Comparison of ENCODE assay signal across 8 mouse cellular contexts in genomic region chr5:37050521-37051373, GRCm38 (mm10). TPM values are rescaled to one million over a fixed set of nuclear protein-coding genes. Genes with fewer than 3 reads are reported as not detected.
DNase-seq lines count a peak whose midpoint lies in the region; ATAC-seq and TF ChIP-seq lines count a peak whose summit lies in the region.

No protein-coding gene starts in this region.

- DNase-seq in lung, adult 2 months = peak; percentile 14
- DNase-seq in lung, postnatal 10 days = no peak
- peak; percentile 51 for DNase-seq in lung, postnatal 0 days (ENCODE audit: low spot score)
- peak; percentile 71 for DNase-seq in thymus, postnatal 14 days
- DNase-seq in heart, adult 9 months (ENCODE audit: low spot score in 2 of 2) = no peak
- DNase-seq in heart, postnatal 14 days = no peak

- H3K4me2 ChIP-seq in lung, postnatal 0 days (replicated peaks; ENCODE audit: low read depth, low read length) = peak overlapping the region; percentile 28; the same call in 1 of the 2 replicates
- H3K4me2 ChIP-seq in forebrain, embryonic 15.5 days (replicated peaks) = no peak overlapping the region

- WGBS in lung, adult 2 months = 19% methylated on average over 9 of the region's 9 CpGs
- 30% methylated on average over 8 of the region's 9 CpGs for WGBS in lung, postnatal 0 days
- 49% methylated on average over 9 of the region's 9 CpGs for WGBS in forebrain, embryonic 15.5 days

- H3K27ac ChIP-seq in lung, postnatal 0 days (ENCODE audit: low read length) = no peak overlapping the region
- H3K27ac ChIP-seq in forebrain, embryonic 15.5 days (replicated peaks) = no peak overlapping the region

- H3K27me3 ChIP-seq in lung, postnatal 0 days (replicated peaks; ENCODE audit: insufficient read depth, low read length) = no peaks in the 10 kb centered on the region
- H3K27me3 ChIP-seq in forebrain, embryonic 15.5 days = no peaks in the 10 kb centered on the region

- H3K4me1 ChIP-seq in lung, adult 2 months (ENCODE audit: control insufficient read depth, insufficient read depth, low read length) = no peaks in the 10 kb centered on the region
- no peaks in the 10 kb centered on the region for H3K4me1 ChIP-seq in lung, postnatal 0 days (ENCODE audit: insufficient read depth, low read depth, low read length)
- peaks cover 24% of the 10 kb centered on the region for H3K4me1 ChIP-seq in forebrain, embryonic 15.5 days

- peak; percentile 8 for ATAC-seq in activated CD4-positive, CD25-positive, alpha-beta regulatory T cell, adult 4 months
- ATAC-seq in lung, postnatal 0 days = peak; percentile 81
- ATAC-seq in forebrain, embryonic 15.5 days (replicated peaks) = no peak

- no peak for TF ChIP-seq EP300 in lung, postnatal 0 days (IDR thresholded peaks at IDR 0.05)

- no peaks in the 10 kb centered on the region for H3K36me3 ChIP-seq in lung, postnatal 0 days (ENCODE audit: insufficient read depth, low read length)
- H3K36me3 ChIP-seq in forebrain, embryonic 15.5 days = no peaks in the 10 kb centered on the region

- H3K4me3 ChIP-seq in lung, adult 2 months (replicated peaks; ENCODE audit: extremely low read depth, low read depth, low read length) = peak overlapping the region; percentile 6
- no peak overlapping the region for H3K4me3 ChIP-seq in lung, postnatal 0 days (ENCODE audit: low read depth, low read length)
- no peak overlapping the region for H3K4me3 ChIP-seq in forebrain, embryonic 15.5 days

- no peaks in the 10 kb centered on the region for H3K9me3 ChIP-seq in lung, postnatal 0 days (ENCODE audit: low read length)
- H3K9me3 ChIP-seq in forebrain, embryonic 15.5 days = no peaks in the 10 kb centered on the region

- no peak overlapping the region for H3K9ac ChIP-seq in lung, postnatal 0 days (replicated peaks; ENCODE audit: low read depth)
- no peak overlapping the region for H3K9ac ChIP-seq in forebrain, embryonic 15.5 days (replicated peaks)

- no peak for TF ChIP-seq CTCF in lung, adult 2 months (IDR thresholded peaks at IDR 0.05; ENCODE audit: insufficient read depth, low read length)
- TF ChIP-seq CTCF in lung, postnatal 0 days (IDR thresholded peaks at IDR 0.05) = no peak

- no peak for TF ChIP-seq POLR2A in lung, adult 2 months (IDR thresholded peaks at IDR 0.05; ENCODE audit: borderline replicate concordance, extremely low read depth, low read depth, low read length)

- intact Hi-C loops in heart, postnatal 14 days (cut with DNase I) = no loop called here

RNA-seq across cellular contexts. Expression of gene Gm1043, which starts 34.4 kb away (rescaled TPM):
- 0.28 and 0.38 TPM in 2 replicates for polyA plus RNA-seq in lung, adult 2 months (2012; rRNA removed)
- 1 to 10 TPM; 1.3 to 1.4 TPM for polyA plus RNA-seq in activated CD4-positive, CD25-positive, alpha-beta regulatory T cell, adult 4 months (2017; shearing (Covaris generic))
- not detected in 2 replicates for polyA plus RNA-seq in lung, postnatal 0 days (2015; fragmentation: Nextera tagmentation; extraction: Ambion mirVana)
- 2.3 and 2.6 TPM in 2 replicates for polyA plus RNA-seq in forebrain, embryonic 15.5 days (2015; fragmentation: Nextera tagmentation; extraction: Ambion mirVana)
- under 1 TPM in 1 of 2 experiments, not detected in 1; 0.02 TPM for total RNA-seq in heart, postnatal 14 days (2021)

Comparison
In these comparisons a context has a peak if more than half of its experiments do, and no peak if none do; other contexts are left out.
1. DNase-seq: peak in lung, adult 2 months (single experiment), lung, postnatal 0 days (single experiment) and thymus, postnatal 14 days (single experiment); none in lung, postnatal 10 days (single experiment), heart, adult 9 months (0 of 2) and heart, postnatal 14 days (0 of 2).